Mouse (Mus musculus) gastrocnemius, postnatal 36 days (tissue): ENCODE data around the gene Tchp. TPM values are rescaled to one million over a fixed set of nuclear protein-coding genes. Genes with fewer than 3 reads are reported as not detected.

Experiments
- DNase-seq, 2 experiments: peaks; one replicate each; pipeline ENCODE4 v3.0.0; 2022
- intact Hi-C: fragments of 180-260 bp; cut with DNase I; formaldehyde crosslinking; loops from one replicate; pipeline ENCODE4 v1.15.1; 2025
- total RNA-seq, 2 experiments: library from RNA; stranded (reverse); gene quantifications; 2 replicates each; pipeline ENCODE4 v1.2.3; 2021

Tchp gene
- total RNA-seq, 2 experiments from 2014 or later, result 2.7 to 2.9 TPM

DNA sequence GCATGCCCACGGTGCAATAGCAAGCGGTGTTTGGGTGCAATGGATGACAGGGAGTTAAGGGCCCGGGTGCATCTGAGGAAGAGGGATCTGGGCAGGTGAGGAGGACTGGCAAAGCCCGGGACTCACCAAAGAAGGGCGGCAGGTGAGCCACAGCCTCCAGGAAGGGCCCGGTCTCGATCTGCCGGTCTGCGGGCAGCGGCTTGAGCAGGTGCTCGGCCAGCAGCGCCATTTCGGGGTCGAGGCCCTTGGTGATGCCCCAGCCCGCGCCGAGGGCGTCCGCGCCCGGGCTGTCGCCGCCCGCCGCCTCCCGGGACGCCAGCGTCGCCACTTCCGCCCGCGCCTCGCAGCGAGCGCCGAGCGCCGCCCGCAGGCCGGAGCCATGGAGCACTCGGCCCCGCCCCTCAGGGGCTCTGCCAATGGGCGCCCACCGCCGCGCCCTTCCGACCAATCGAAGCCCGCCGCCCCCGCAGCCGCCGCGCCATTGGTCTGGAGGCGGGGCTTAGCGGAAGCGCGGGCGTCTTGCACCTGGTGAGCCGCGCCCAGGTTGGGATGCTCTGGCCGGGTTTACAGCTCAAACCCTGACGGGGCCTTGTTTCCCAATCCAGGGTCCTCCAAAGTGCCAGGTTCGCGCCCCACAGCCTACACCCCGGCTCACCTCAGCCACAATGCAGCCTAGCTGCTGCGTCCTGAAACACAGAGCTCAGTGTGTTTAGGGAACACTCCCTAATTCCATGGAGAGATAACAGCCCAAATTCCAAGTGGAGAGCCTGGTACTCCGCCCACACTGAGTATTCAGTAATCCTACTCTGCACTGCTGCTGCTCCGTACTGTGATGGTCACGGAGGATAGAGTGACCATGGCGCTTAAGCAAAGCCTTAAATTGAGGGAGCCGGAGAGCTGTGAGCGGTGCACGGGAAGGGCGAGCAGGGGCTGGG, 16.7 kb upstream of the Tchp start, which contains the start of gene Gltp:
TSS of gene Gltp (minus strand) at position 352 of the 935 bp plus-strand sequence.
- DNase-seq, result peak; percentile 79 to 89
- intact Hi-C loops, result no loop called here

GRCm38 (mm10) chr5:114695775-114696174, 11.8 kb upstream of the Tchp start:
- no peak for DNase-seq
- intact Hi-C loops, result no loop called here

DNA sequence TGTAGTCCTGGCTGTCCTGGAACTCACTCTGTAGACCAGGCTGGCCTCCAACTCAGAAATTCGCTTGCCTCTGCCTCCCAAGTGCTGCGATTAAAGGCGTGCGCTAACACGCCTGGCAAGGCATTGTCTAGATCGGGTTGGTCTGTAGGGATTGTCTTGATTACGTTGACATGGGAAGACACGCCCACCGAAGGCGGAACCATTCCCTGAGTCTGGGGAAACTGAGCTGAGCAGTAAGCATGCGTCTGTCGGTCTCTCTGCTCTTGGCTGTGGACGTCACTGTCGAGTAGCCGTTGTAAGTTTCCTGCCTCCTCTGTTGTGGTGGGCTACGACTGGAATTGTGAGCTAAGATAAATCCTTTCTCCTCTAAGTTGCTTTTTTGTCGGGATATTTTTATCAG, 10.6 kb upstream of the Tchp start:
- no peak for DNase-seq
- intact Hi-C loops, result no loop called here

DNA sequence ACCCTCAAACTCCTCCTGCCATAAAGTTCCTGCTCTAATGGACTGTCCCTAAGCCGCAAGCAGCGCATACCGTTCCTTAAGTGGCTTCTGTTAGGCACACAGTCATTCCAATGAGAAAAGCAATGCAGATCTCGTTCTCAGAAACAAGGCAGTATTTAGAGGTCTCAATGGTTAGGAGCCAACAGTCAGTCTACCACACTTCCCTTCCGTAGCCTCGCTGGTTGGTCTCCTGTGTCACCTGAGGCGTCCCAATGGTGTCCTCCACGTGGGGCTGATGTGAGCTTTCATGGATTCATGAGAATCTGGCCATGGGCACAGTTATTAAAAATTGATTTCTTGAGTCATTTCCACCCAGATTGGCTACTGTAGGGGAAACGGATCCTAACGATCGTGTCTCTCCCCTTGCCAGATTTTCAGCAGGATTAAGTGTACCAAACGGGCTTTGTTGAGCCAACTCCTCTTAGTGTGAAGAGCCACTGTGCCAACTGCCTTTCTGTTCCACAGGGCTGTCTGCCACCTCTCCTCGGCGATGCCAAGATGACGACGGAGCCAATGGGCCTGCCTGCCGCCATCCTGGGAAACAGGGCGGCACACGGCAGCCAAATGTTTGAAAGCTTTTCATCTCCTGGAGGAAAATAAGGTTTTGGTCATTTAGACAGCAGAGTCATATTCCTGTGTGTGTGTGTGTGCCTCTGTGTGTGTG, 9.4 kb upstream of the Tchp start:
- DNase-seq, result peak in 1 of 2 experiments; percentile 53
- intact Hi-C loops, result no loop called here

- intact Hi-C loops, result no loop called here
Observed at GRCm38 (mm10) chr5:114699015-114699414, 8.5 kb upstream of the Tchp start.

DNA sequence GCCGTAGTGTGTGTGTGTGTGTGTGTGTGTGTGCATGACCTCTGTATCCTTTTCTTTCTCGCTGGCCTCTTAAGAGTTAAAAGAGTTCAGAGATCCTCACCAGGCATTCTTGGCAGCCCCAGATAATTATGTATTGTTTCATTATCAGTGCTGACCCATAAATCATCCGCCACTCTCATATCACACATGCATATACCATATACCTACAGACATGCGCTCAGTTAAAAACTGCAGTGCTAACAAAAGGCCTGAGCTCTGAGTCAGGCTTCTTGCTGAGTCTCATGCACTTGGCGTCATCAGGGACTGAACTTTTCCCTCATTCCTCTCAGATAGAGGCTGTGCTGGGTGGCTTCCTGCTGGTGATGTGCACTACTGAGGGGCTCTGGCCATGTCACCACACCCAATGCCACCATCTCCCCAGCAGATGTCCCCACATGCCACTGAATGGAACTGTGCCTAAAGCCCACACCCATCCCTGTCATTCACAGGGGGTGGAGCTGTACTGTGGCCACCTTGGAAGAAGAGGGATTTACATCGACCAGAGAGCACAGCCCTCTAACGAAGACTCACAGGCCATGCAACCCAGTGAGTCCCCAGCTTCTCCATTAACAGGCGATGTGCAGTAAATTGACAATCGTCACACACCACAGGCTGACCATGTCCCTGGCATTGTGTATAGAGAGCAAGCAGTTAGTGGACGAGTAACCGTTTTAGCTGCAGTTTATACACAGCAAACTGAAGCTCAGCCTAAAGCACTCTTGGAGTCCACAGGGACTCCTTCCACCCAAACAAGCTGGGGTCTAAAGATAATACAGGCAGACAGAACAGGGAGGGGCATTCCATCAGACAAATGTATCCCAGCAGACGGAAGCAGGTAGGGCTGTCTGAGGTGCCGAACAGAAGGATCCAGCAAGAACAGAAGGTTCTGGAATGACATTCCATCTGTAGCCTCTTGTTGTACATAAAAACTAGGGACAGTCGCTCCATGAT, 4.9 kb upstream of the Tchp start:
- intact Hi-C loops, result no loop called here
- DNase-seq, result no peak

More at GRCm38 (mm10) chr5:114699015-114699414, 8.5 kb upstream of the Tchp start:
- DNase-seq, result no peak

DNA sequence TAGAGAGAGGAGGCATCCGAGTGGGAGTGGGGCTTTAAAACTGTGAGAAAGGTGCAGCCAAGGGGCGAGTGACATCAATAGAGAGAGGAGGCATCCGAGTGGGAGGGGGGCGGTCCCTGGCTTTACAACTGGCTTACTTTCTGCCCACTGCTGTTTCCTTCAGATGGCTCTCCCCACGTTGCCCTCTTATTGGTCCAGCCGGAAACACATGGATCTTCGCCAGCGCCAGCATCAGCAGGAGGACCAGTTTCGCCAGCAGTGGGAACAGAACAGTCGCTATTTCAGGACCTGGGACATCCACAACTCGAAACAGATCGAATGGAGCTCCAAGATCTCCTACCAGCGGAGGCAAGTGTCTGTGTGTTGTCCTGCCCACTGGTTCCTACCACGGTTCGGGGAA, 931 bp downstream of the Tchp start:
- no peak for DNase-seq
- intact Hi-C loops, result loop anchor here (5.0 kb wide), 1 partner anchor 34 kb away; no protein-coding TSS in a partner anchor

DNA sequence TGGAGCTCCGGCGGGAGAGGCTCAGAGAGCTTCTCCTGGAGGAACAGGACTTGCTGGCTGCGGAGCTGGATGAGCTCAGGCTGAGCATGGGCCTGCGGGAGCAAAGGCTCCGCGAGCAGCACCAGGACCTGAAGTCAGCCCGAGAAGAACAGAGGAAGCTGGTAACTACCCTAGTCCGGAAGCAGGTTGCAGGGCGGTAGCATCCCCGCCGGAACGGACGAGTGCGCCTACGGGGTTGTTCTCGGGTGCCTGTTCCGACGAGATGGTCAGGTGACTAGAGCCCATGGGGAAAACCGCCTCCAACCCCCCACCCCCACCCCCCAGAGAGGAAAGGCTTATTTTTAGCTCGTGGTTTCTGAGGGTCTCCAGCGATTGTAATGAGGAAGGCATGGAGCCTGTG, 1.8 kb downstream of the Tchp start:
- no peak for DNase-seq
- intact Hi-C loops, result loop anchor here (5.0 kb wide), 1 partner anchor 33 kb away; no protein-coding TSS in a partner anchor

DNA sequence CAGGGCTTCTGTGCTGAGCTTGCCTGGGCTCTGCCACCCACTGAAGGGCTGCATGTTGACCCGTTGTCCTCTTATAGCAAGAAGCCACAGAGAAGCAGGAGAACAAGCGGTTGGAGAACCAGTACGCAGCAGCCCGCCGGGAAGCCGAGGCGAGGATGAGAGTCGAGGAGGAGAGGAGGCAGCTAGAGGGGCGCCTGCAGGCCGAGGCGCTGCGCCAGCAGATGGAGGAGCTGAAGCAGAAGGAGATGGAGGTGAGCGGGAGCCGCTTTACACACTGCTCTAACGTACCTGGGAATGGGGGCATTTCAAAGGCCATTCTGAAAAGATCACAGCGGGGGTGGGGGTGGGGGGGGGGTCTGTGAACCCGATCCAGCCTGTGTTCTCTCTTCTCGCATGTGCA, 7.0 kb downstream of the Tchp start:
- intact Hi-C loops, result no loop called here
- no peak for DNase-seq

- DNase-seq, result no peak
- intact Hi-C loops, result no loop called here
Observed at GRCm38 (mm10) chr5:114717292-114717691, 9.7 kb downstream of the Tchp start.

GRCm38 (mm10) chr5:114717937-114718336, 10.4 kb downstream of the Tchp start:
- intact Hi-C loops, result no loop called here

DNA sequence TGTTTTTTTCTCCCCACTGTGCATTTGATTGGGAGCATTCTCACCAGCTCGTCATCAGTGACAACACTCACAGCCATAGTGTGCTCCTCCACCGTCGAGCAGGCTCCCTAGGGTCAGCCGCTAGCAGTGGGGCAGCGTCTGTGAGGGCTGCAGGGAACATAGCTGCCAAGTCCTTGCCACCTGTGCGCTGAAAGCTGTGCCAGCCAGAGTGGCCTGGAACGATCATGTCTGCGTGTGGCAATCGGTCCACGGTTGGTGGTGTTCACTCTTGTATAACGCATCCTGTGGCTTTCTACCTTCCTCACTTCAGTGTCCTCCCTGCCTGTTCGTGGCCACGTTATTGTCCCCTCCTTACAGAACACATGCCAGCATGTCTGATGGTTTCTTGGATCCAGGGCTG, 10.9 kb downstream of the Tchp start:
- intact Hi-C loops, result no loop called here
- DNase-seq, result no peak

More at GRCm38 (mm10) chr5:114717937-114718336, 10.4 kb downstream of the Tchp start:
- DNase-seq, result no peak

- no peak for DNase-seq
- intact Hi-C loops, result no loop called here
Observed at GRCm38 (mm10) chr5:114719003-114719927, 11.7 kb downstream of the Tchp start.

DNA sequence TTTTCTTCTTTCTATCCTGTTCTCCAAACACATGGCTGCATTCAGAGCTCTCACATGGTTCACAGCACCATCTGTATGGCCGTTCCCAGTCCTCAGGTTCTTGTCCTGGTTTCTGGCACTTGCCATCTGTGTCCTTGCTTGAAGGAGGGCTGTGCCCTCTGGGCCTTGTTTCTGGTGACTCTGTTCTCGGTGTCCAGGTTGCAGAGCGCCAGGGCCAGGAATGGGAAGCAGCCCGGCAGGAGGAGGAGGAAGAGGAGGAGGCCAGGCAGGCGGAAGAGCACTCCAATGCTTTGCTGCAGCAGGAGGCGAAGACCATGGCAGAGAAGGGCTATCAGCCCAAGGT, 12.3 kb downstream of the Tchp start:
- DNase-seq, result no peak
- intact Hi-C loops, result no loop called here

- intact Hi-C loops, result no loop called here
- no peak for DNase-seq
Observed at GRCm38 (mm10) chr5:114720784-114721183, 13.2 kb downstream of the Tchp start.

GRCm38 (mm10) chr5:114721969-114722368, 14.4 kb downstream of the Tchp start:
- DNase-seq, result no peak
- intact Hi-C loops, result no loop called here

DNA sequence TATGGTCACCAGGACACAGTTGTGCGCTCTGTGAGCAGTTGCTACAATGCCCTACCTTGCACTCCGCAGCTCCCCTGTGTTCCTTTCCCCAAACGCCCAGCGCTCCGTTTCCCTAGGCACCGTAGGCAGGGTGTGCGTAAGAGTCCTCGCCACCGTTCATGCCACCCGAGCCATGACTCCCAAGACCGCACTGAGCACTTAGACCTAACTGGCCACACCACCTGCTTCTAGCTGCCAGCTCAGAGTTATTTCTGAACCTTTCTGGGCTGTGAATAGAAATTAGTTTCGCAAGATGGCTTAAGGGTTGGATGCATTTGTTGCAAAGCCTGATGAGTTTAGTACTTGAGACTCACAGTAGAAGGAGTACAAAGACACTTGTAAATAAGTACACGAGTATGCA, 15.3 kb downstream of the Tchp start:
- intact Hi-C loops, result no loop called here
- no peak for DNase-seq

GRCm38 (mm10) chr5:114728160-114728559, 20.6 kb downstream of the Tchp start:
- DNase-seq, result peak in 1 of 2 experiments; percentile 29

GRCm38 (mm10) chr5:114730129-114730528, 22.6 kb downstream of the Tchp start:
- no peak for DNase-seq
- intact Hi-C loops, result no loop called here

More at GRCm38 (mm10) chr5:114728160-114728559, 20.6 kb downstream of the Tchp start:
- intact Hi-C loops, result no loop called here
